Mouse (Mus musculus) lung, postnatal 25 days (tissue): Measurements from ENCODE around the gene Sorbs2.
A peak's percentile ranks its signal among the peaks of the same experiment; 100 is the strongest.

Experiments
- DNase-seq: peaks from one replicate; pipeline ENCODE4 v3.0.0; 2022; ENCODE audit warnings: low spot score

The Sorbs2 gene

DNA sequence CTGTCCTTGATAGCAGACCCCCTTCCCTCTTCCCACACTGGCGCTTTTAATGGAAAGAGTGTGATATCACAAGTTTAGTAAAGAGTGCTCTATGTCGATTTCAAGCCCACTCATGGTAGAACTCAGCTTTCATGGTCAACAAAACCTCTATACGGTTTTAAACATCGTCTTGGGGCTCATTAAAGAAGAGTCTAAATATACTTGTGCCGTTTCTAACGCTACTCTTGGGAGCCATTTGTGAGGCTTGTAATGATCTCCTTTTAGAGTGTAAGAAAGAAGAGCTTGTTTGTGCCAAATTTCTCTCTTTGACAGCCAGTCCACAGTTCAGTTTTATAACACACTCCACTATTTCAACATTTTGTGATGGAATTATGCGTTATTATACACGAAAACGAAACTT, 253.0 kb downstream of the Sorbs2 start:
- DNase-seq = no peak

DNA sequence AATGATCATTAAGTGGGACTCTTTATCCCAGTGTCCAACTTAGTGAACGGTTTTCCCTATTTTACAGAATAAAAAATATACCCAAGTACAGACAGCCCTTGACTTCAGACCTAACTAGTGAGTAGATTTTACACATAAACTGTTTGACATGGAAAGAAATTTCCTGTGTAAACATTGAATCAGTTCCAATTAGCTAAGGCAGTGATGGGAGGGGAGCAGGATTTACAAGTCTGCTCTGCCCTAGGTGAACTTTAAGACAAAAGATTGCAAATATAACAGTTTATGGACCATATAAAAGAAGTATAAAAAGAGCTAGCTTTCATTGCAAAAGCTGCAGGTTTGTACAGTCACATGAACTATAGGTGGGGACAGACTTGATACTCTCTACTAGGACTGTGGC, 253.5 kb downstream of the Sorbs2 start:
- peak; percentile 4 for DNase-seq

DNA sequence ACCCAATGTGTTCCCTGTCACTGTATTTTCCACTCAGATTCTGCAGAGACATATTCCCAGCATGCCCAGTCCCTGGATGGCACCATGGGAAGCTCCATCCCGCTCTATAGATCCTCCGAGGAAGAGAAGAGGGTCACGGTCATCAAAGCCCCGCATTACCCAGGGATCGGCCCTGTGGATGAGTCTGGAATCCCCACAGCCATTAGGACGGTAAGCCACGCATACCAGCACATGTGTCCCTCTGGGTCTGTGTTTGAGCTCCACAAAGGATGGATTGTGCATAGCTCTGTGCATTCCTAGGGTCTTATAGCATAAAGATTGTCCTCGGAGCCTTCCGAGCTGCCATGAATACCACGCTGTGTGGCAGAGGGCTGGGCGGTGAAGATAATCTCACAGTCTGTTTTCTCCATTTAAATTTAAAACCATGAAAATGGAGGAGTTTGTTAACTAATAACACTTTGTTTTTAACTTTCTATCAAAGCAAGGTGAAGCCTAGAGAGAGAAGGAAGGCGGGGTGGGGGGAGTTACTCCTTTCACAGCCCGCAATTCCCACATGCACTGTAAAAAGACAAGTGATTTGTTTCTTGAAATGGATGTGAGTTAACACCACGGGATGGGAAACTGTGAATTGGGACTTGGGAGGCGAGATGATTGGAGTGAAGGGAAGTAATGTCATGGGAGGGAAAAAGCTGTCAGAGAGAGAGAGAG, 255.5 kb downstream of the Sorbs2 start:
- DNase-seq = no peak

DNA sequence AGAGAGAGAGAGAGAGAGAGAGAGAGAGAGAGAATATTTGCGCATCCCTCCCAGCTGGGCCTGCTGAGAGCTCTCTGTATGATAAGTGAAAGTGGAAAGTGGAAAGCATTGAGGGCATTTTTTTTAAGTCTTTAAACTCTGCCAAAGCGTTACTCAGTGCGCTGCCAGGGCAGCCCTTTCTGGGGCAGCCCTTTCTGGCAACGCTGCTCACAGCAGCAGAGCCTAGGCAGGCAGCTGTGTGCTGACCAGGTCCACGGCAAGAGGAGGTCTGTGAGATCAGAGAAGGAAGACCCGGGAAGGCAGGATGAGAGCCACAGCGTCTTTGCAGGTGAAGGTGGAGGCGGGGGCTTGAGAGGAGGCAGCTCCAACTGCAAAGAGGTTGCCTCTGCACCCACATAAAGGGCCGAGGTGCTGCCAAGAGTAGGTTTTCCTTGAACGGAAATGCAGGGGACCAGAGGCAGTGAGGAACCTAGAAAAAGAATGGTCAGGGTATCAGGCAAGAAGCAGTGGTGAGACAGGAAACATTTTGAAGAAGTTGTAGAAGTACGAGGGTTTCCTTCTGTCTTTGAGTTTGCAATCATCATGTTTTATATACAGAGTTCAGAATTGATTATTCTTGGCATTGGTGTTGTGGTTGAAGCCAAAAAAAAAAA, 256.2 kb downstream of the Sorbs2 start:
- peak; percentile 8 for DNase-seq

DNA sequence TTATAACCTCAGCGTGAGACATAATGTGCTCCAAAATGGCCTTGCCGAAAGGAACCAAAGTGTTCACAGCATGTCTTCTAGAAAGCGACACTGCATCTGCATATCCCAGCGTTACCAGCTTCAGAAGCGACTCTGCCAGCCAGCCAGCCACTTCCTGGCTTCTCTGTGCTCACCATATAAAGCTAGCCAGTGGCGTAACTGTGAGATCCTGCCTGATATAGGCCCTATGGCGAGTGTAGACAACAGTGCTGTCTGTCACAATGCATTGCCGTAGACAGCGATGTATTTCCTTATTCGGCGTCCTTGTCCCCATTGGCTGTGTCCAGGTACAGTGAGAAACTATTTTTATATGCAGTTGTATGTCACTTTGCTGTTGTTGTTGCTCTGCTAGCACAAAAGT, 258.6 kb downstream of the Sorbs2 start:
- DNase-seq = no peak

DNA sequence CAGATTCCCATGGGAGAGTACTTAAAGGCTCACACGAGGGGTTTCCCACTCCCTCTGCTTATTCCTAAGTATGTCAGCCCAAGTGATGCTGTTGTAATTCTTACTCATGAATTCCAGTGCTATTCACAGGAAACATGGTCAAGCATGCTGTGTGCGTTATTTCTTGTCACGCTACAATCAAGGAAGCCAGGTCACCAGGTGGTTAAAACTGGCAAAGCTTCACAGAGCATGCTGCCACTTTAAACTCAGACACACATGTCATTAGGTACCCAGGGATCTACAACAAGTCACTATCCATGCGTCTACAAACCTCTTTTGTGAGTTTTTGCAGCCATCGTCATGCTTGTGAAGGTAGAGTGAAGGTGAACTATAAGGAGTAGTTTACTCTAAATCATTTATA, 267.3 kb downstream of the Sorbs2 start:
- no peak for DNase-seq

DNA sequence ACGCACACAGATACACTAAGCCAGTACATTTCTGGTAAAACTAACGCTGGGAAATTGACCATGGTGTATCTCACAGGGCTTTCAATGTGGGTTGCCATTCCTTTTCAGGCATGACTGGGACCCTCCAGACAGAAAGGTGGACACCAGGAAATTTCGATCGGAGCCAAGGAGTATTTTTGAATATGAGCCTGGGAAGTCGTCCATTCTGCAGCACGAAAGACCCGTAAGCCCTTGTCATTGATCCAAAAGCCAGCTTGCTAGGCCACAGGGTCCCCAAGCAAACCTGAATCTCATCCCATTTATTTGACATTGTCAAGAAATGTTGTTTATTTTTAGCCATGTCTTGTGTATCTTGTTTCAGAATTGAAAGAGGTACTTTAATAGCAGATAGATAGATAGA, 267.9 kb downstream of the Sorbs2 start:
- DNase-seq = no peak

DNA sequence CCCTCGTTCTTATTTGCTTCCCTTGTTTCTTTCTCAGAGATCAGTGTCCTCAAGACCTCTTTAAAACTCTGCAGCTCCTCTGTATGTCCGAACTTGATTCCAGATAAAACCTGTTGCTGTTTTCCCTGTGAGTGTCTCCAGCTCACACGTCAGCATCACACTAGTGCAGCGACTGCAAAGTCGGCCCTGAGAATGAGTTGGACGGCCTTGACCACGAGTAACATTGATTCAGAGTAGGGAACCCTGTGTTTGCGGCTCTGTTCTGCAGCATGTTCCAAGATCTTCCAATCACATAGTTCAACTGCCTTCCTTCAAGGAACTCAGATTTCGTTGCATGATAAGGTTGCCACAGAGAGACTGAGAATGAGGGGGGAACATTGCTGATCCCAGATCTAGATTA, 268.8 kb downstream of the Sorbs2 start:
- DNase-seq = no peak

DNA sequence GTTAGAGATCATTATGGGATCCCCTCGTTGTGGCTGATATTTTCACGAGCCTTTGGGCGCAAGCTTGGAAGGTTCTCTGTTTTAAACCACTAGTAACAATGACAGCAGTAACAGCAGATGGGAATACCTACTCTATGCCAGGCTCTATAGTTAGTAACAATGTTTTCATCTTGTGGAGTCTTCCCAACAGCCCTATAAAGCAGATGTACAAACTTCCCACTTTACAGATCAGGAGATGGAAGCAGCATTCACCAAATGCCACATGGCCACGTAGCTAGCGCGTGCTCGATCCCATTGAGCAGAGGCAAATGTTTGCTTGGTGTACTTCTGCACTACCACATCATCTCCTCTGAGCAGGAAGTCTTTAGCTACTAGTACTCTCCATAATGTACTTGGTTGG, 269.4 kb downstream of the Sorbs2 start:
- no peak for DNase-seq

DNA sequence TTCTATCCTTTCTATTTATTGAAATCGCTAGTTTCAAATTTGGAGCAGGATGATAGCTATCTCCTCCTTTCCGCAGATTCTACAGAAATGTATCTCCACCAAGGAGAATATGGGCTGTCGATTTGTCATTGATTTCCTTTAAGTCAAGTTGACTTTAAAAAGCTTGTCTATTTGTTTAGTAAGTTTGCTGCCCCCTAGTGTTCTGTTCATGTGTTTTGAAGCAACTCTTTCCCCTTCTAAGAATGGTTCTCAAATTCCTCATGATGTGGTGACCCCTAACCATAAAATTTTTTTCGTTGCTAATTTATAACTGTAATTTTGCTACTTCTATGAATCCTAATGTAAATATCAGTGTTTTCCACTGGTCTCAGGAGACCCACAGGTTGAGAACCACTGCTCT, 273.0 kb downstream of the Sorbs2 start:
- DNase-seq = peak; percentile 41

DNA sequence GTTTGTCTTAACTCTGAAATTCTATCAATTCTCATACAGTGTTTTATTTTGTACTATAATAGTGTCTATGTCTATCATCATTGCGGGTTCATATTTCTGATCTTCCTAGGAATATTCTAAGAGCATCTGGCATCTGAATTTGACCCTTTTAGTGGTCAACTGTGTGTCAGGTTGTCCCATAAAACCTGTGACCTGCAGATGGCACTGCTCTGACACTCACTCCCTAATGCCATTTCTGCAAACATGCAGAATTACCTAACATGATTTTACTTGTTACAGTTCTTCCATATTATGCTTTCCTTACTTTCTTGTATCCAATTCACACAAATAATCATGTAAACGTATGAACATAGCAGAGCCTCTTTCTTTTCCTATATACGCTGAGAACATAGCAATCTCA, 281.0 kb downstream of the Sorbs2 start:
- no peak for DNase-seq

DNA sequence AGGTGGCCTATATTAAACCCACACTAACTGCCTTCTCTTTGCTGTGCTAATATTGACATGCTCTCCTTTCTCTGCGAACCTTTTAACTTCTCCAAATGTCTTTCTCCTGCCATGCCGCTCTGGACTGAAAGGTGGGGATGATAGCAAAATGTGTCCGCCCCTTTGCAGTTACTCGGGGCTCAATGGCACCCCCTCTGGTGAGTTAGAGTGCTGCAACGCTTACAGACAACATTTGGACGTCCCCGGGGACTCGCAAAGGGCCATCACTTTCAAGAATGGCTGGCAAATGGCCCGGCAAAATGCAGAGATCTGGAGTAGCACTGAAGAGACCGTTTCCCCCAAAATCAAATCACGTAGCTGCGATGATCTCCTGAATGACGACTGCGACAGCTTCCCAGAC, 287.3 kb downstream of the Sorbs2 start:
- DNase-seq = no peak

DNA sequence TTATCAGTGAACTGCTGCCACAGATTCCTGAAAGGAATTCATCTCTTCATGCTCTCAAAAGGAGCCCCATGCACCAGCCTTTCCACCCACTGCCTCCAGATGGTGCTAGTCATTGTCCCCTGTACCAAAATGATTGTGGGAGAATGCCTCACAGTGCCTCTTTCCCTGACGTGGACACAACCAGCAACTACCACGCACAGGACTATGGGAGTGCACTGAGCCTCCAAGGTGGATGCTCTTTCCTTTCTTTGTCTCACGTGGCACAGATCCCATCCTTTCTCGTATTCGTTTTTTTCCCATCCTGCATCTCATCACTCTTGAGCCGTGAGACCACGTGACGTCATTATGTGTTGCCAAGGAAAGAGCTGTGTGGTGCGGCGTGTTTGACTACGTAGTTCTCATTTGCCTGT, 288.7 kb downstream of the Sorbs2 start:
- peak; percentile 35 for DNase-seq

DNA sequence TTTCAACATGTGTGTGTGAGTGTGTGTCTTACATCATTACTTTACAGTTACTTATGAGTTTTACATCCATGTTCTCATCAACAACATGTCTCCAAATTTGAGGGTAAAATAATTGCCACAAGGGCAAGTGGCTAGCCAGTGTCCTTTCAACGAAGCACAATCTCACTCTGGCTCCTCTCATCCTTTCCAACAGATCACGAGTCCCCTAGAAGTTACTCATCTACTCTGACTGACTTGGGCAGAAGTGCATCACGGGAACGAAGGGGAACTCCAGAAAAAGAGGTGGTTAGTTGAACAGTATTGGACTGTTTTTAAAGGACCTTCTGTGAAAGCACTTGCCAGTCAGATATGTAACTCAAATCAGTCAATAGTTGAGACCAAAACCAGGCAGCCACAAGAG, 291.9 kb downstream of the Sorbs2 start:
- no peak for DNase-seq

DNA sequence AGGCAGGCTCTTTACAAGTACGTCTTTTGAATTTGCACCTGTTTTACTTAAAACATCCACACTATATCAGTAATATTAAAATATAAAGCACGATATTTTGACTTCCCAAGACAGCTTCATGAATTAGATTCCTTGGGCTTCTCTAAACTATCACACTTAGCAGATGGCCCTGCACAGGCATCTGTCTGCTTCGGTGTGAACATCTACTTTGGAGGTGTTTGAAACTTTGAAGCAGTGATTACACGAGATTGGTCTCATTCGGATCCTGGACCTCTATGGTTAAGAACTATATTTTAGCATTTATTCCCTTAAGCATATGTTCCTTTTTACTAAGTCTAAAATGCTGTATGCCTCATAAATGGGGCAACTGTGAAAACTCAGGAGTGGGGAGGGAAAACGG, 301.0 kb downstream of the Sorbs2 start:
- DNase-seq = no peak

DNA sequence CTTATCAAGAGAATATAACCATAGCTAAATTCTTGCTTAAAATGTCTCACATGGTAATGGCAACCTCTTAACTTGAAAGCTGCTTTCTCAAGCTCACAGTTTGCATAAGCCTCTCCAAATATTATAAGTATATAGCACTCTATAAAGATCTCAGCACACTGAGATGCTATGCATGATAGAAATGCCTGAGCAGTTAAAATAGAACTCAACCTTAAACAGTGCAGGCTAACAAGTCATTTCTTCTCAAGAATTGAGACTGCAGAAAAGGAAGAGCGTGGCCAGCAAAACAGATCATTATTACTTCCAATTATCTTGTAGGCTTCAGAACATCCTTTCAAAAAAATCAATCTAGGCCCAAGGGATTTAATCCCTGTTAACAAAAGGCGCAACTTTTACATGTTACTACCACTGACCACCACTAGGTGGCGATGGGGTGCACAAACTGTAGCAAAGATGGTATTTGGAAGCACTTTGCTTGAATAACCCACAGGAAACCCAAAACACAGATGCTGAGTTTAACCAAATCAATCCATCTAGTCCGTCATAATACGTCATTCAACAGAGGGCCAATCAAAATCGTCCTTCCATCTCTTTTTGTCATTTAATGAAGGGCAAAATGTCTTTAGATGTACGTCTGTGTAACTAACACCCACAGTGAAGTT, 309.3 kb downstream of the Sorbs2 start:
- DNase-seq = peak; percentile 42

DNA sequence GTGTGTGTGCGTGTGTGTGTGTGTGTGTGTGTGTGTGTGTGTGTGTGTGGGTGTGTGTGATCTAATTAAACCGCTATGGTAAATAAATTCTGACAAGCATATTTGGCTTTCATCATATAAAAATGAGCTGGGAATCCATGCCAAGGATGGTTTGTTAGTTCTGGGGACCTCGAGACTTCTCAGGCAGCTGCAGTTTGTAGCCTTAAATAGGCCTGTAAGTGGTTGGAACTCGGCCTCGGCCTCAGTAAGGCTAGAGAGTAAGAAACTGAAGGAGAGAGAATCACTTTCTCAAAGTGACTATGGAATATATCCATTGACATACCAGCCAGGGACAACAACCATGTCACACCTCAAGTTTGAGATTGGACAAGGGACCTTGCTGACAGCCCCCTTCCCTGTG, 314.1 kb downstream of the Sorbs2 start:
- DNase-seq = no peak

DNA sequence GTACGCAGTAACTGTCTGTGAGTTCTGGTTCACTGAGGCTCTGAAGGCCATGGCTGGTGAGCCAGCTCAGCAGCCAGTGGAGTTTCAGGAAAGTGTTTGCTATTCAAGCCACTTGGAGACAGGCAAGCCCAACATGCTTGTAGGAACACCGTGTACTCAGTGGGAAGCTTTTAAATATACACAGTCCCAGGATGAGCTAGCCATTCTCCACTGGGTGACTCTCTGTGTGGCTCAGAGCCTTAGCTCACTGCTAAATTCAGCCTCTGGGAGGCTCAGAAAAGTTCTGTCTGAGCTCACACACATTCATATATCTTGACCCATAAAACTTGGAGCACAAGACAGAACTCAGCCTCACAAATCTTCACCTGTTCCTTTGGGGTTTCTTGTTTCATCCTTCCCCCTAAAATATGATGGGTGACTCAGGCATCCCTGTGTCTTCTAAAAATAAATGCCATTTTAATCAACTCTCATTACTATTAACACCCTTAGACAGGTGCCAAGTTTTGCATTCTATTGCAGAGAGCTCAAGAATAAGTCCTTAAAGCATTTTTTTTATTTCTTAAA, 322.5 kb downstream of the Sorbs2 start:
- peak; percentile 27 for DNase-seq

DNA sequence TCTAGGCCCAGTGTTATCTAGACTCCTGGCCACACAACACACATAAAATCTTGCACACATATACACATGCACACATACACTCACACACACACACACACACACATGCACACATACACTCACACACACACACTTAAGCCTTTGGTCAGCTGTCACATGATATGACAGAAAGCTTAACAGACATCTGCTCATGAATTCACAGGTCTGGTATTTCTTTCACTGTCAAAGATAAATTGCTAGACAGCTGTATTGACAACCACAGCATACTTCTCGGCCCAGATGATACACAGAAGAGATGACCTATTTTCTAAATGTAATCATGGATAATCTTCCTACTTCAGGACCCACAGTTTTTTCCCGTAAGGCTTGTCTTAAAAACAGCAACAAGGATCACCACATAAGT, 326.3 kb downstream of the Sorbs2 start:
- no peak for DNase-seq

DNA sequence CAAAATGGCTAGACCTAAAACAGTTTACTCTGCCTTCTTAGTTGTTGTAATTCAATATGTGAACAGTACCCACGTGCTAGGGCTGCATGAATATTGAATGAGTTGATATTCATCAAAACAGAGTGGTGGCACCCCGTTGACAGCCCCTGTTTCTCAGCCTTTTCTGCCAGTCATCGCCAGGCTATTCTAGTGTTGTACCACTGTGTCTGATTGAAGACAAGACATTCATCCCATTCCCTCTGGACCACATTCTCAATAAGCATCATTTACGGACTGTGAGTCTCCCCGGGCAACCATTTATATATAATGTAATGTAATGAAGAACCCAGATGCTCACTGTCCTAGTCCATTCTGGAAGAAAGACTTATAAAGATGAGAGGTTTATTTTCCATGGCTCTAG, 335.7 kb downstream of the Sorbs2 start:
- no peak for DNase-seq

DNA sequence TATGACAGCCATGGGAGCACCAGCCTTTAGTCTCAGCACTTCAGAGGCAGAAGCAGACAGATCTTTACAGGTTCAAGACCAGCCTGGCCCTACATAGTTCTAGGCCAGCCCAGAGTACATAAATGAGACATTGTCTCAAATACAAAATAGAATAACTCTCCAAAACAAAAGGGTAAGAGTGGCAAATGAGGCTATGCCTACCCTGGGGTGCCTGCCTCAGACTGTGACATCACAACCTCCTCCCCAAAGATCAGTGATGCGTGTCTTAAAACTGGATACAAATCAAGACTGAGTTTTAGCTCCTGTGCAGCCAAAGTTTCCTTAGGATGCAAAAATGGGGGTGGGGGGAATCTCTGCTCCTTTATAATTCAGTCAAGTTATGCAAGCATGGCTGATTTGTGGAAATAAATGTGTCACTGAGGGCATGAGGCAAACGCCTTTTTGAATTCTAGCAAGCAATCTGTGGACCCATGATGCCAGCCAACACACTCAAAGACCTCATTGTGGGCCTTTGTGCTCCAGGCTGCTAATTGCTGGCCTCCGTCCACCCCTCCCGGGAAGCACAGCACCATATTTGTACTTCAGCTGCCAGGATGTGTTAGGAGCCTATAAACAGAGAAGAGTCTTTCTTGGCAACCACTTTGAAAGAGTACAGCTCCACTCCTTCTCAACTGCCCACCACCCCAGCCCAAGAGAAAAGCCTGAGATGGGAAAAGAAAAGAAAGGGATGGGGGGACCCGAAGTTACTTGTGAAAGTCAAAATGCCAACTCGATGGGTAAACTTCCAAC, 336.7 kb downstream of the Sorbs2 start:
- no peak for DNase-seq

DNA sequence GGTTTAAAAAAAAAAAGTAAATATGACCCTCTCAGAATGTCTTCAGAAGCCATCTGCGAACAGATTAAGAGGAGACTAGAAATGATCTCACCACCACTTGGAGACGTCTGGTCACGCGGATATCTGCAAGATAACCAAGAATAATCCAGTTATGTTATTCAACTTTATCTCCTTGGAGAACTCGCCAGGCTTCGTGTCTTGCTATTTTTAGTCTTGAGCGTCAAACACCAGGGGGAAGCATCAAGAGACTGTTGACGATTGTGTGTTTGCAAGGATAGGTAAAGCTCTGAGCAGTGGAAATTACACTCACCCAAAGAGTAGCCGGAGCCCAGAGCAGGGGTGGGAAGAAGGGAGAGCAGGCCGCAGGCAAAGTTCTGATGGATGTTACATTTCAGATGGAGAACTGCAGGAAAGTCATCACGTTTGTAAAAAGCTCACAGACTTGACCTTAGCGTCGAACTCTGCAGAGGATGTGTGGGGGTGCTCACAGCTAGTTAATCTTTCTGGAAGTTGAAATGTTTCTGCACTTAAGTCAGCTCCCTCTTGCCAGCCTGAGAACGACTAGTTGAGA, 337.4 kb downstream of the Sorbs2 start:
- DNase-seq = no peak
